Mouse (Mus musculus) right cerebral cortex, adult 2 months (tissue): ENCODE results near the gene Trappc6a.
"Not testable (repeated sequence)": the region's sequence is repeated elsewhere in the genome, so short reads cannot be mapped to it uniquely, and the experiment has no call there.

ENCODE experiments used
- DNase-seq, 2 experiments: peaks; one replicate each; pipeline ENCODE4 v3.0.0; 2021 to 2022; ENCODE audit warnings: low spot score in 2 of 2

The Trappc6a gene

DNA sequence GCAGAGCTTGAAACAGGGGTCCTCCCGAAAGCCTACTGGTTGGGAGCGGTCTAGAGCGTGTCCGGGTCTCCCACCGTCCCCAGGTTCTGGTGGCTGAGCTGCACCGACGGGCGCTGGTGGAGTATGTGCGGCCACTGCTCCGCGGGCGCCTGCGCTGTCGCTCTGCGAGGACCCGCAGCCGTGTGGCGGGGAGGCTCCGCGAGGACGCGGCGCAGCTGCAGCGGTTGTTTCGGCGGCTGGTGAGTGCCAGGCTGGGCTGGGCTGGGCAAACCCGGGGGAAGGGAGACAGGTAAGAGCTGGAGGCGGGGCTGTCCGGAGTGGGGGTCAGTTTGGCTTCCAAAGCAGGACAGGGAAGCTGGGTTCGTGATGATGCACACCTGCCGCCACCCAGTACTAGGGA, 18.7 kb upstream of the Trappc6a start:
- no peak for DNase-seq

- DNase-seq = no peak
These were observed 16.5 kb upstream of the Trappc6a start for GRCm38 (mm10) chr7:19491731-19492130.

DNA sequence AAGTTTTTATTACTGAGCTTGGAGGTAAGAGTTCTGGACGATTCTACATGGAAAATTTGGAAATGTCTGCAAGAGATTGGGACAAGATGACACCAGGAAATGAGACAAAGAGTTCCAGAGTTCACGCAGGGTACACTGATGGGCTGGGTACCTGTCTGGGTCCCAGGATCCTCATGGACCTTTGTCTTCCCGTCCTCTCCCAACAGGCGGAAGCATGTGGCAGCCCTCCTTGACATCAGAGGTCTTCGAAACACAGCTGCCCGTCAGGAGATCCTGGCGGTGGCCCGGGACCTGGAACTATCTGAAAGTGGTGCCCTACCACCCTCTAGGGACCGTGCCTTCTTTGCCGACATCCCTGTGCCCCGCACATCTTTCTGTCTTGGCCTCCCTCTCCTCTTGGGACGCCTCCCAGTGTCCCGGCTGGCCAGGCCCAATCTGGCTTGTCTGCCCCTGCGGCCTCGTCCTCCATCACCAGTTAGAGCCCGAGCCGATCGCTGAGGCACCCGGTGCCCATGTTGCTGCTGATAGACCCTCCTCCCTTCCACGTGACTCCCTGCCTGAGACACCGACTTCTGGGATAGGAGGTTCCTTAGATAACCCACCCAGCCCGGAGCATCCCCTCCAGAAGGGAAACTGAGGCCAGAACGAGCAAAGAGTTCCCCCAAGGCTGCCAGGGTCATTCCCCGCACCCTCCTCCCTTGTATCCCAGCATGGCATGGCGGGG, 13.3 kb upstream of the Trappc6a start:
- no peak for DNase-seq

- DNase-seq = no peak
These were observed 12.5 kb upstream of the Trappc6a start for GRCm38 (mm10) chr7:19495521-19496213.

- DNase-seq = no peak
These were observed 12.0 kb upstream of the Trappc6a start for GRCm38 (mm10) chr7:19496214-19496555.

GRCm38 (mm10) chr7:19498326-19498725, 9.9 kb upstream of the Trappc6a start:
- DNase-seq = no peak

DNA sequence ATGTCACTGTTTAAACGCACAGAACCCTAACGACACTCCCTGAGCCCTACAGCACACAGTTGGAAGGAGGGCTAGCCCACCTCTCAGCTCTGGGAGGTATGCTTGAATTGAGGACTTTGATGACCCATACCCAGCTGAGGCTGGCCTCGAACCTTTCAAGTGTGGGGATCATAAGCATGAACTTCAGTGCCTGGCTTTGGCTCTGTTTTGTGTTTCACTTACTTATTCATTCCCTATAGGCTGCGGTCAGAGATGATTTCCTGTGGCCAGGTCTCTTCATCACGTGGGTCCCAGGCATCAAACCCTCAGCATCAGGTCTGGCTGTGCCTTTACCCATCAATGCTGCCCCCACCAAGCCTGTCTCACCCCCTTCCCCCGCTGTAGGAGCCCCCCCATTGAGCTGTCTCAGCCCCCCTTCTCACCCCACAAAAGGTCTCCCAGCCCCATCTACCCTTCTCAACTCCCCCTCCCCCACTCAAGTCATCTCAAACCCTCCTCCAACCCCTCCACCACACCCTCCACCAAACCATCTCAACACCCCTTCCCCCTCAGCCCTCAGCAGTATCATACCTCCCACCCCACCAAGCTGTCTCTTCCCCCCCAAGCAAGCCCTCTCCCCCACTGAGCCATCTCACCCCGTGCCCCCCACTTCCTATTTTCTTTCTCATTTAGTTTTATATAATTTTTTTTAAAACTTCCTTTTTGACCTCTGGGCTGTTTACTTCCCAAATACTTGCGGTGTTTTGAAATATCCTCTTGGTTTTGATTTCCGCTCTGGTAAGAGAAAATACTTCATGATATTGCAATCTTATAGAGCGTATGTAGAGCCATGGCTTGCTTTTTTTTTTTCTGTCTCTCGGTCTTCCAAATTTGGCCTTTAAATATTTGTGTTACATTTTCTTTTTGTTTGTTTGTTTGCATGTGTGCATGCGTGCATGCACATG, 7.5 kb upstream of the Trappc6a start:
- no peak for DNase-seq

- DNase-seq = no peak
These were observed 6.5 kb upstream of the Trappc6a start for GRCm38 (mm10) chr7:19501658-19502057.

- DNase-seq = peak; percentile 19 to 51
These were observed 4.6 kb upstream of the Trappc6a start for GRCm38 (mm10) chr7:19503481-19504068.

GRCm38 (mm10) chr7:19506326-19506725, 1.9 kb upstream of the Trappc6a start:
- DNase-seq = no peak

- DNase-seq = peak; percentile 28 to 29
These were observed 1.1 kb upstream of the Trappc6a start for GRCm38 (mm10) chr7:19506969-19507611.

DNA sequence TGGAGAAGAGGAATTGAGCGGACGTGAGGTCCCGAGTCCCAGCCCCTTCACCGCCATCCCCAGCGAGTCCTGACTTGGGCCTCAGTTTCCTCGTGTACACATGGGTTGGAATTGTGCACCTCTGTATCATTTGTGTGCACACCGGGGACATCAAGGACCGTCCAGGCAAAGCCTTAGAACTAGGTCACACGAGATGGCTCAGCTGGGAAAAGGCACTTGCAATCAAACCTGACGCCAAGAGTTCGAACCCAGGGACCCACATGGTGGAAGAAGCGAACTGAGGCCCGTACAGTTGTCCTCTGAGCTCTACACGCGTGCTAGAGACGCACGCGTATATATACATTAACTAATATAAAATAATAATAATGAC, 598 bp upstream of the Trappc6a start:
- no peak for DNase-seq

DNA sequence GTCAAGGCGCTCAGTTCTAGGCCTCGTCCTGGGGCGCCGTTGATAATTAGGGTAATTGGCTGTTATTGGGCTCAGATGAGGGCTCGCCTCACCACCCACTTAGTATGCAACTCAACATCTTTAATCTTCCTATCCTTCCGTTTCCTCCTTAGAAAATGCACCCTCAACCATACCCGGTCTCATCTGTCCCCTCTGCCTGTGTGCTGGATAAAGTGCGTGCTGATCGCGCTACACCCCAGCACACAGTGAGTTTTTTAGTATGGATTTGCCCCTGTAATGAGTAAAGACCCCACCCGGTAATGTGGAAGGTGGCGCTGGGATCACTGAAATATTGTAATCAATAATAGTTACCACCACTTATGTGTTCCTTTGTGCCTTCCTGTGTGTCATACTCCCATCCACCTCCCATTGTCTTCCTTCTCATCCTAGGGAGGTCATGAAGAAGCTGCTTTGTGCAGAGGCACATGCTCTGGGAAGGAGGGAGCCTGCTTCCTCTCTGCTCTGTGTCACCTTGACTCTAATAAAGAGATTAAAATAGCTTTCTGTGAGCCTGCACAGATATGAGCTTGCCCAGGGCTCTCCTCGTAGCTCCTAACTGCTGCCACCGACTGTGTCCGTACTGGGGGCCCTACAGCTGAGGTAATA, 851 bp downstream of the Trappc6a start:
- no peak for DNase-seq

- DNase-seq = no peak
These were observed 1.6 kb downstream of the Trappc6a start for GRCm38 (mm10) chr7:19509786-19510185.

GRCm38 (mm10) chr7:19511934-19512333, 3.7 kb downstream of the Trappc6a start:
- DNase-seq = not testable (repeated sequence)

DNA sequence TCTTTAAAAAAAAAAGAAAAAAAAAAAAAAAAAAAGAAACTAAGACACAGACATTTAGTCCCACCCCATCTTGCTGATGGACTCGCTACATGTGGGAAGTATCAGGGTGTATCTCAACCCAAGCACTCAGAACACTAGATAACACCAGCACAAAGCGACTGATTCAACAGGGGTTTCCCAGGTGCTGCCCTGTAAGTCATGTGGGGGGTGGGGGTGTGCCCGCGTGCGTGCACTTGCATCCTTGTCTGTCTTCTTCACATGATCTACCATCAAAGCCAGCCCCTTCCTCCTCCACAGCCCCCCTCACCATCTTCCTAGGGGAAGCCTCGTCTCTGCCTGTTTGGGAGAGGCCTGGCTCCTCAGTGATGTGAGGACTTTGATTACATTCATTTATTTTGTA, 4.2 kb downstream of the Trappc6a start:
- DNase-seq = no peak

DNA sequence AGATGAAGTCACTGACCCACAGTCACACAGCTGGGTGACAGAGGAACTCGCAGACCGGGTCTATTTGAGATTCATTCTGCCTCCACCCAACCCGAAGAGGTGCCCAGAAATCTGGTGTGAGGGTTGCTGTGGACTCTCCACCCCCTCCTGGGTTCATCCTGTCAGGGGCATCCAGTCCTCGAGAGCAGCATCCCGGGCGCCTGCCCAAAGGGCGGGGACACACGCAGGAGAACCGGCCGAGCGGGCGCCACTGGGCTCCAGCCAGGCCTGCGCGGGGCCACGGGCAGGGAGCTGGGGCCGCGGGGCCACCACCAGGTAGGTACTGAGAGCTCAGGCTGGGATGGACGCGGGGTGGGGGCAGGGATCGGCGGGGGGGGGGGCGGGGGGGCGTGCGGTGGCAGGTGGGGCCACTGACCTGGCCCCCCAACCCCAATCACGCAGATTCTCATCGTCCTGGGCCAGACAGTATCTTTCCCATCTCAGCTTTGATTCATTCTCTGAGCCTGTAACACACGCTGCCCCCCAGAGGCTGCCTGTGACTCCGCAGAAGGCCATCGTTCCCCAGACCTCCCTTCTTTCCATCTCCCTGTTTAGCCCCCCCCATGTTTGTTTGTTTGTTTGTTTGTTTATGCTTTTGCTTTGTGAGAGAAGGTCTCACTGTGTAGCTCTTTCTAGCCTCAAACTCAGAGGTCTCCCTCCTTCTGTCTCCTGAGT, 9.6 kb downstream of the Trappc6a start, which contains the start of gene Nkpd1:
Nkpd1 (plus strand) TSS at position 187 of the 714 bp plus-strand sequence.
- no peak for DNase-seq

DNA sequence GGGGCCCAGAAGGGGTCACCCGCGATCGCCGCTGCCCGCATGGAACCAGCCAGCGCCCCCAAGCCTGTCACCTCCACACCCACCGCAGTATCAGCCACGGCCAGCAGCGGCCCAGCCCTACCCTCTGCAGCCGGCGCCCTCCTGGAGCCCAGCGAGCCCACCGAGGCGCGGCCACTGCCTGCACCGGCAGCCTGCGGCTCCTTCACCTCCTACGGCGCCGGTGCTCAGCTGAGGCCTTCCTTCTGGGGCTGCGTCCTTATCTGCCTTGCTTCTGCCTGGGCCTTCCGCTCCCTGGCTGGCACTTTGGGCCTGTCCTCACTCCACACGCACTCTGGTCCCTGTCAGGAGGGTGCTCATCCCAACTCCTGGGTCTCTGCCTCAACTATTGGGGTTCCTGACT, 11.8 kb downstream of the Trappc6a start:
- no peak for DNase-seq

DNA sequence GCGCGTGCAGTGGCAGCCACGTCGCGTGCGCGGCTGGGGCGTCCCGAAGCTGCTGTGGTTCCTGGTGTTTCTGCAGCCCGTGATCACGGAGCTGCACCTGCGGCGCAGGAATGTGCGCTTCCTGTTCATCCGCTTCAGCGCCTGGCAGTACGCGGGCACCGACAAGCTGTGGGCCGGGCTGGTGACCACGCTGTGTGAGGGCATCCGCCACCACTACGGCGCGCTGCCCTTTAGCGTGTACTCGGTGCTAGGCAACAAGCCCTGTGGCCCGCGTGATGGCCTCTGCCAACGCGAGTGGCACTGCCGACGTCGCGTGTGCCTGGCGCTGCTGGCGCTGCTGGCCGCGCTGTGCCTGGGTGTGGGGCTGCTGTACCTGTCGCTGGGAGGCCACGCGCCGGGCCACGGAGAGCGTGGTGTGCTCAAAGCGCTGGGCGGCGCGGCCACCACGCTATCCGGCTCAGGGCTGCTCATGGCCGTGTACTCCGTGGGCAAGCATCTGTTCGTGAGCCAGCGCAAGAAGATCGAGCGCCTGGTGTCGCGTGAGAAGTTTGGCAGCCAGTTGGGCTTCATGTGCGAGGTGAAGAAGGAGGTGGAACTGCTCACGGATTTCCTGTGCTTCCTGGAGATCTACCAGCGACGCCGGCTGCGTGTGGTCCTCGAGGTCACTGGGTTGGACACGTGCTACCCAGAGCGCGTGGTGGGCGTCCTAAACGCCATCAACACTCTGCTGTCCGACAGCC, 15.0 kb downstream of the Trappc6a start:
- no peak for DNase-seq
